Mouse (Mus musculus): ENCODE measurements around the gene Gm6763. TPM values are rescaled to one million over a fixed set of nuclear protein-coding genes. Genes with fewer than 3 reads are reported as not detected.

Gm6763 gene
- polyA plus RNA-seq, 1 experiment from 2014 or later = not detected

Other genes with a start within 250 kb of the Gm6763 start
- gene Gm21293, start 8.5 kb upstream of the Gm6763 start, polyA plus RNA-seq (2014; fragmentation: Nextera tagmentation; extraction: Ambion mirVana) = not detected in 2 replicates
- not detected in 2 replicates for gene Gm8764, start 8.5 kb downstream of the Gm6763 start, polyA plus RNA-seq (2014; fragmentation: Nextera tagmentation; extraction: Ambion mirVana)
- gene Gm21304, start 17.0 kb downstream of the Gm6763 start, polyA plus RNA-seq (2014; fragmentation: Nextera tagmentation; extraction: Ambion mirVana) = not detected in 2 replicates
- gene Gm21312, start 25.5 kb downstream of the Gm6763 start, polyA plus RNA-seq (2014; fragmentation: Nextera tagmentation; extraction: Ambion mirVana) = not detected in 2 replicates
- not detected in 2 replicates for gene Gm20765, start 34.0 kb downstream of the Gm6763 start, polyA plus RNA-seq (2014; fragmentation: Nextera tagmentation; extraction: Ambion mirVana)
- gene Gm4340, start 42.5 kb downstream of the Gm6763 start, polyA plus RNA-seq (2014; fragmentation: Nextera tagmentation; extraction: Ambion mirVana) = not detected in 2 replicates

All from limb, embryonic 11.5 days (tissue).